Mouse (Mus musculus) embryonic facial prominence, embryonic 12.5 days (tissue): ENCODE data around the gene Zbtb34. TPM values are rescaled to one million over a fixed set of nuclear protein-coding genes. Genes with fewer than 3 reads are reported as not detected.
A peak's percentile ranks its signal among the peaks of the same experiment; 100 is the strongest.

Source experiments
- ATAC-seq: fragments of 200-750 bp; cut with Nextera tagmentation; 2 replicates; pipeline ENCODE4 v1.8.0; 2017; ENCODE audit not compliant: insufficient number of reproducible peaks, insufficient read depth, low FRiP score, low TSS enrichment
- H3K27ac ChIP-seq: fragments of 300-500 bp; sonication (generic); 2 replicates; pipeline ENCODE4 v1.5.1; 2016; ENCODE audit warnings: mild to moderate bottlenecking
- H3K27me3 ChIP-seq: fragments of 300-500 bp; sonication (generic); 2 replicates; pipeline ENCODE4 v1.6.1; 2016; ENCODE audit warnings: mild to moderate bottlenecking, moderate library complexity
- H3K36me3 ChIP-seq: fragments of 300-500 bp; sonication (generic); 2 replicates; pipeline ENCODE4 v1.6.1; 2016; ENCODE audit warnings: mild to moderate bottlenecking
- H3K4me1 ChIP-seq: fragments of 300-500 bp; sonication (generic); 2 replicates; pipeline ENCODE4 v1.6.1; 2016
- H3K4me2 ChIP-seq: fragments of 300-500 bp; sonication (generic); replicated peaks from 2 replicates; pipeline ENCODE4 v1.6.1; 2016; ENCODE audit warnings: mild to moderate bottlenecking, moderate library complexity
- H3K4me3 ChIP-seq: fragments of 300-500 bp; sonication (generic); 2 replicates; pipeline ENCODE4 v1.5.1; 2016; ENCODE audit warnings: mild to moderate bottlenecking
- H3K9ac ChIP-seq: fragments of 300-500 bp; sonication (generic); 2 replicates; pipeline ENCODE4 v1.6.1; 2016; ENCODE audit warnings: mild to moderate bottlenecking, moderate library complexity
- H3K9me3 ChIP-seq: fragments of 300-500 bp; sonication (generic); 2 replicates; pipeline ENCODE4 v1.6.1; 2016; ENCODE audit warnings: mild to moderate bottlenecking, moderate library complexity
- WGBS: fragments of 180-500 bp; shearing (Covaris S2); methylation state at CpG from one replicate; pipeline ENCODE4 v1.1.7; 2016; 5-methylcytosine and 5-hydroxymethylcytosine counted together
- polyA plus RNA-seq: library from polyadenylated mRNA; unstranded; fragments of >200 nt; fragmentation: Nextera tagmentation; extraction: Ambion mirVana; gene quantifications from 2 replicates; pipeline ENCODE4 v1.2.1, GENCODE M21; 2016

Gene Zbtb34
- 9.4 and 9.6 TPM in 2 replicates for polyA plus RNA-seq

GRCm38 (mm10) chr2:33430771-33431699 is at the start of gene Zbtb34:
Gene Zbtb34, minus strand, starts transcription at chr2:33431324.
- ATAC-seq: peak; percentile 63
- H3K36me3 ChIP-seq: peaks cover 7% of the 10 kb centered on the region; the same call in 1 of the 2 replicates
- peak within 1 kb of the TSS; percentile 98 for H3K9ac ChIP-seq
- H3K9me3 ChIP-seq: no peaks in the 10 kb centered on the region
- H3K4me3 ChIP-seq: peak within 1 kb of the TSS; percentile 96
- H3K4me2 ChIP-seq: peak within 1 kb of the TSS; percentile 79
- H3K4me1 ChIP-seq: peaks cover 25% of the 10 kb centered on the region
- H3K27me3 ChIP-seq: no peaks in the 10 kb centered on the region; the same call in 1 of the 2 replicates
- H3K27ac ChIP-seq: peak within 1 kb of the TSS; percentile 61
- under 1% methylated on average over 91 of the region's 102 CpGs for WGBS

- 90% methylated on average over 10 of the region's 10 CpGs for WGBS
- Histone ChIP-seq H3K9me3 (no peaks in the 10 kb centered on the region), H3K4me2 (no peak overlapping the region), H3K36me3 (no peaks in the 10 kb centered on the region), H3K4me3 (no peak overlapping the region), H3K4me1 (peaks cover 6% of the 10 kb centered on the region; the same call in 1 of the 2 replicates), H3K27me3 (no peaks in the 10 kb centered on the region), H3K9ac (no peak overlapping the region), H3K27ac (no peak overlapping the region)
- ATAC-seq: no peak
These were observed 47.0 kb upstream of the Zbtb34 start for GRCm38 (mm10) chr2:33477961-33478755.

- no peak overlapping the region for H3K27ac ChIP-seq
- H3K36me3 ChIP-seq: no peaks in the 10 kb centered on the region
- H3K4me1 ChIP-seq: peaks cover 6% of the 10 kb centered on the region; the same call in 1 of the 2 replicates
- no peaks in the 10 kb centered on the region for H3K27me3 ChIP-seq
- H3K4me3 ChIP-seq: no peak overlapping the region
- no peak overlapping the region for H3K4me2 ChIP-seq
- ATAC-seq: no peak
- no peaks in the 10 kb centered on the region for H3K9me3 ChIP-seq
- H3K9ac ChIP-seq: no peak overlapping the region
These were observed 44.8 kb upstream of the Zbtb34 start for GRCm38 (mm10) chr2:33475961-33476360.

DNA sequence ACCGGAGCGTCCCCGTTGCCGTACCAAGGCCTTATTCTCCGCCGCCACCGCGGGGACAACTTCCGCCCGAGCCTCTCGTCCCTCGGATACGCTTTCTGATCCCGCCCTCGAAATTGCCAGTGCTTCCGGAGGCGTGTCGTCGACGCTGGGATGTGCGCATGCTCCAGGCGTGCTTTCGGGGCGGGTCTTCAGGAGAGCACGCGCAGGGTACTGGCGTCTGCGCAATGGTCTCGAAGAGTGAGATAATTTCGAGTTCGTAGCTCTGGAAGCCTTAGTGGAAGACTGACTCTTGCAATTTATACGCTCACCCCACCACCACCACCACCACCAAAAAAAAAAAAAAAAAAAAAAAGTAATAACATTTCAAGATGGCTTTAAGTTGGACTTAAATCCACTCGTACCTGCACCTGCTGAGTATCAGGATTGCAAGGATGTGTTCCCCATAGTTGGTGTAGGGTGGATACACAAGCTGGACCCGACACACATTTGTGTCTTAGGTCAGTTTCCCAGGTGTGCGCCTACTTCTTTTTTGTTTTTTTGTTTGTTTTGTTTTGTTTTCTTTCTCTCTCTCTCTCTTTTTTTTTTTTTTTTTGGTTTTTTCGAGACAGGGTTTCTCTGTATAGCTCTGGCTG is 37.5 kb upstream of the Zbtb34 start, which contains the start of gene Zbtb43:
TSS of gene Zbtb43 (minus strand) at position 94 of the 632 bp plus-strand sequence.
- peak; percentile 88 for ATAC-seq
- no peaks in the 10 kb centered on the region for H3K27me3 ChIP-seq
- WGBS: 6% methylated on average over 36 of the region's 36 CpGs
- H3K36me3 ChIP-seq: peaks cover 5% of the 10 kb centered on the region; the same call in 1 of the 2 replicates
- H3K27ac ChIP-seq: no peak within 1 kb of the TSS
- peaks cover 11% of the 10 kb centered on the region for H3K4me1 ChIP-seq
- H3K4me2 ChIP-seq: peak within 1 kb of the TSS; percentile 92
- no peaks in the 10 kb centered on the region for H3K9me3 ChIP-seq
- H3K4me3 ChIP-seq: peak within 1 kb of the TSS; percentile 97
- H3K9ac ChIP-seq: peak within 1 kb of the TSS; percentile 91

GRCm38 (mm10) chr2:33467546-33468465 is 36.7 kb upstream of the Zbtb34 start:
- H3K4me3 ChIP-seq: peak overlapping the region; percentile 97
- H3K27me3 ChIP-seq: no peaks in the 10 kb centered on the region
- peaks cover 11% of the 10 kb centered on the region for H3K4me1 ChIP-seq
- 6% methylated on average over 56 of the region's 57 CpGs for WGBS
- H3K4me2 ChIP-seq: peak overlapping the region; percentile 92
- peak overlapping the region; percentile 91 for H3K9ac ChIP-seq
- no peaks in the 10 kb centered on the region for H3K9me3 ChIP-seq
- H3K36me3 ChIP-seq: peaks cover 7% of the 10 kb centered on the region
- ATAC-seq: no peak
- H3K27ac ChIP-seq: no peak overlapping the region

- Histone ChIP-seq H3K9ac (no peak overlapping the region), H3K4me2 (no peak overlapping the region), H3K4me3 (no peak overlapping the region), H3K9me3 (no peaks in the 10 kb centered on the region), H3K36me3 (peaks cover 21% of the 10 kb centered on the region), H3K4me1 (peaks cover 11% of the 10 kb centered on the region), H3K27me3 (no peaks in the 10 kb centered on the region), H3K27ac (no peak overlapping the region)
- WGBS: 66% methylated on average over 4 of the region's 4 CpGs
- ATAC-seq: no peak
These were observed 34.8 kb upstream of the Zbtb34 start for GRCm38 (mm10) chr2:33465966-33466365.

DNA sequence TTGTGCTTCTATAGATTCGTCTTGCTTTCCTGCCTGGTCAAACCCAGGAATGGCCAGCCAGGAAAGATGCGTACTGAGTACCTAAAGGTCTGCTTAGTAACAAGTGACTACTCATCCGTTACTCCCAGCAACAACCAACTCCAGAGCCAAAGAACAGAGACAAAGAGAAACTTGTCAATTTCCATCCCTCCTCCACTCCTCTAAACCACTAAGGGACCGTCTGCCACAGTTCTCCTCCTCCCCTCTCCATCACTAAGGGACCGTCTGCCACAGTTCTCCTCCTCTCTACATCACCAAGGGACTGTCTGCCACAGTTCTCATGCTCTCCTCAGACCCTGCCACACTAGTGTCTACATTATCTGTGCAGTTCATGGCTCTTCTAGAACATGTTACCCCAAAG is 34.1 kb upstream of the Zbtb34 start:
- Histone ChIP-seq H3K27ac (no peak overlapping the region), H3K4me2 (no peak overlapping the region), H3K27me3 (no peaks in the 10 kb centered on the region), H3K9ac (no peak overlapping the region), H3K9me3 (no peaks in the 10 kb centered on the region), H3K36me3 (peaks cover 26% of the 10 kb centered on the region), H3K4me3 (no peak overlapping the region), H3K4me1 (peaks cover 11% of the 10 kb centered on the region)
- WGBS: 64% methylated on average over 5 of the region's 5 CpGs
- no peak for ATAC-seq

DNA sequence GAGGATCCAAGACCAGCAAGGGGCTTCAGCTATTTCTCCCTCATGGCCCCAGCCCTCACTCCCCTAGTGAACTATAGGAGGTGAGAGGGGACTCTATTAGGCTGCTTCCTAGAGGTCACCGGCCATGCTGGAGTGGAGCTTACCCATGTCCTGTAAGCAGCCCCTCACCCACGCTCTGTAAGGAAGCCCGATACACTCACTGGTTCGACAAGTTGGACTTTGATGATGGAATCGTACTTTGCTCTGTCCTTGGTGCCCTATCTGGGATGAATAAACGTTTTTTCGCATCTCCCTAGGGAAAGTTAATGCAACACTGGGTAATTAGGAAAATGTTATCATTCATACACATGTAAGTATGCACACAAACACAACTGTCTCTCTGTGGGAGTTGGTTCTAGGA is 30.9 kb upstream of the Zbtb34 start:
- 87% methylated on average over 7 of the region's 7 CpGs for WGBS
- Histone ChIP-seq H3K4me3 (no peak overlapping the region), H3K36me3 (peaks cover 41% of the 10 kb centered on the region), H3K4me2 (no peak overlapping the region), H3K27ac (no peak overlapping the region), H3K9me3 (no peaks in the 10 kb centered on the region), H3K9ac (no peak overlapping the region), H3K4me1 (peaks cover 4% of the 10 kb centered on the region), H3K27me3 (no peaks in the 10 kb centered on the region)
- no peak for ATAC-seq

- Histone ChIP-seq H3K9ac (no peak overlapping the region), H3K4me2 (no peak overlapping the region), H3K9me3 (no peaks in the 10 kb centered on the region), H3K4me1 (no peaks in the 10 kb centered on the region), H3K4me3 (no peak overlapping the region), H3K36me3 (peaks cover 41% of the 10 kb centered on the region), H3K27me3 (no peaks in the 10 kb centered on the region), H3K27ac (no peak overlapping the region)
- ATAC-seq: no peak
- WGBS: 92% methylated on average over 1 of the region's 1 CpGs
These were observed 29.9 kb upstream of the Zbtb34 start for GRCm38 (mm10) chr2:33461066-33461465.

GRCm38 (mm10) chr2:33459660-33460059 is 28.5 kb upstream of the Zbtb34 start:
- no peak overlapping the region for H3K27ac ChIP-seq
- H3K36me3 ChIP-seq: peaks cover 50% of the 10 kb centered on the region

More at GRCm38 (mm10) chr2:33459660-33460059, 28.5 kb upstream of the Zbtb34 start:
- ATAC-seq: no peak
- no peak overlapping the region for H3K4me2 ChIP-seq
- no peak overlapping the region for H3K9ac ChIP-seq
- no peaks in the 10 kb centered on the region for H3K9me3 ChIP-seq
- H3K4me3 ChIP-seq: no peak overlapping the region
- 73% methylated on average over 4 of the region's 4 CpGs for WGBS
- no peaks in the 10 kb centered on the region for H3K4me1 ChIP-seq
- no peaks in the 10 kb centered on the region for H3K27me3 ChIP-seq
